Mouse (Mus musculus) G1E (cell line): ENCODE measurements around the gene 2410137M14Rik.

Experiments
- CTCF ChIP-seq: IDR thresholded peaks from 2 replicates; pipeline ENCODE4 v1.5.1; 2012; ENCODE audit warnings: low read depth, low read length, inconsistent platforms, mixed read lengths
- GATA1 ChIP-seq: IDR thresholded peaks from 2 replicates; pipeline ENCODE4 v1.6.1; 2012; ENCODE audit warnings: borderline replicate concordance, low read length, inconsistent platforms, mixed read lengths
- GATA2 ChIP-seq: IDR thresholded peaks from 2 replicates; pipeline ENCODE4 v1.6.1; 2012; ENCODE audit warnings: low read depth, low read length, inconsistent platforms, borderline replicate concordance
- POLR2AphosphoS5 ChIP-seq: IDR thresholded peaks from 2 replicates; pipeline ENCODE4 v1.6.1; 2012; ENCODE audit warnings: low read depth, low read length, inconsistent platforms; ENCODE audit not compliant: insufficient replicate concordance
- TAL1 ChIP-seq: conservative IDR thresholded peaks from 2 replicates; pipeline ENCODE4 v1.6.1; 2012; ENCODE audit warnings: low read depth, low read length, inconsistent platforms, mixed read lengths

GRCm38 (mm10) chr17:36957999-36958743 lies 22.9 kb downstream of the 2410137M14Rik start, which contains the start of the genes Znrd1 and Znrd1as:
- TF ChIP-seq CTCF (no peak), GATA1 (no peak), TAL1 (no peak), POLR2AphosphoS5 (no peak), GATA2 (no peak)
